Mouse (Mus musculus) erythroblast, adult 5-6 weeks (primary cell): ENCODE measurements at regions not wholly inside any gene's neighbourhood (a gene's known extent, or its start where the extent isn't known, plus 50 kb on each side); places are given as distances from the start of the nearest gene placed in this dataset.

Experiments used
- ATAC-seq: replicated peaks from 2 replicates; pipeline ENCODE4 v1.8.0; 2016; ENCODE audit warnings: moderate number of reproducible peaks, mild to moderate bottlenecking, moderate TSS enrichment, inconsistent platforms; ENCODE audit not compliant: poor library complexity, low FRiP score, severe bottlenecking

DNA sequence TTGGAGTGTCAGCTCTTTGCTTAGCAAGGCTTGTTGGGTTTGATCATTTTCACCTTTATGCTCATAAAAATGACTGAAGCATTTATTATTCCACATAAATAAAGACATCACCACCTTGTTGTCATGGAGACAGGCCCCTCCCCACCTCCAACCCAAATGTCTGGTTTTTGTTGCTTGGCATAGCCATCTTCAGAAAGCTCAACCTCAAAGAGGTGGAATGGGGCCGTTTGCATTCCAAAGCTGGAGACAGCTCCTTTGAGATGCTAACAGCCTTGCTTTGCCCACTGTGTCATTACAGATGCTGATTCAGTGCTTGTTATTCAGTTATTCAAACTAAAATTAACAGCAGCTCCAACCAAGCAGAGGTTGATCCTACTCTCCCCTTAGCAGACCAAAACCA, 51.9 kb upstream of the Lgalsl start:
- ATAC-seq, result no peak

DNA sequence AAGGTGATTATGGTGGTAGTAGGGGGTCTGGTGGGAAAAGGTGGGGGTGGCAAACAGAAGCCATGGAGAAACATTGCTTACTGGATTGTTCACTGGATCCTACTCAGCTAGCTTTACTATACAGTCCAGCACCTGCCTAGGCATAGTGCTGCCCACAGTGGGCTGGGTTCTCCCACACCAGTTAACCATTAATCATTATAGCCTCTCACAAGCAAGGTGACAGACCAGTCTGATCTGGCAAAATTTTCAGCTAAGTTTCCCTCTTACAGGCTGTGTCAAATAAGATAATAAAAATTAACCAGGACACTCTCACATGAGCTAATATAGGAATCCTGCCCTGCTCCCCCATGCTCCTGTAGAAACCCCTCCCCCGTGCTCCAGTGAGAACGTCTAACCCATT, 53.1 kb upstream of the Lgalsl start:
- ATAC-seq, result no peak

DNA sequence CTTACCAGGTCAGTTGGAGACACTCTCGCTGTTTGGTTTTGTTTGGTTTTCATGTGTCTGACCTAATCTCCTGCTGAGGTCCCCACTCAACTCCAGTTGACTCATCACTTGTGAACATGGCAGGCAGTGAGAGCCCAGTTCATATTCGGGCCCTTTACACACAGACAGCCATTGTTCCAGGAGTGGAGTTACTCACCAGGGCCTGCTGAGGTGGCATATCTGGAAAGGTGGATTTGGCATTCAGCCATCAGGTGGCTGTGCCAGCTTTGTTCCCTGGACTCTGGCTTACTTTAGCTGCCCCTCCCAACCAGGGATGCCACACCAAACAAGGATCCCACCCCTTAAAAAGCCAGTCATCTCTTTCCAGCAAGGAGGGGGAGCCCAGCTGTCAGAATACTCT, 56.2 kb upstream of the Lgalsl start:
- no peak for ATAC-seq

- 0 out of 2 replicates have a peak, but pooled peaks have one; percentile 41 for ATAC-seq
Measured at GRCm38 (mm10) chr11:20890479-20890878, 59.6 kb upstream of the Lgalsl start.

DNA sequence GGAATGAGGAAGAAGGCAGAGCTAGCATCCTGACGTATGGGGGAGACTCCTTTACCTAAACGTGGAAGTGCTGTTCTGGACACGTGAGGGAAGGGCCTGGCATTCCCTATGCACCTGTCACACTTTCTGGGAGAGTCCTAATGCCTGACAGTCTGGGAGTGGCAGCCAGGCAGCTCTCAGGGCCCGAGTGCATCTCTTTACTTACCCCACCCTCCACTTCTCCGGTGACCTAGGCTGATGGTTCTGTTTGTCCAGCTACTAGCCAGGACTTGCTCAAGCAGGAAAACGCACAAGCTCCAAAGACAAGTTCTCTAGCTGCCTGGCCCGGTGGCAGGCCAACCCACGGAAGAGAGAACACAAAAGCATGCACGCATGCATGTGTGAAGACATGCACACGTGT, 60.9 kb upstream of the Lgalsl start:
- ATAC-seq, result no peak

GRCm38 (mm10) chr11:20896277-20897123, 65.6 kb upstream of the Lgalsl start:
- ATAC-seq, result peak; percentile 13; the same call in 1 of the 2 replicates

- ATAC-seq, result no peak
Measured at GRCm38 (mm10) chr11:20897468-20897867, 66.6 kb upstream of the Lgalsl start.

DNA sequence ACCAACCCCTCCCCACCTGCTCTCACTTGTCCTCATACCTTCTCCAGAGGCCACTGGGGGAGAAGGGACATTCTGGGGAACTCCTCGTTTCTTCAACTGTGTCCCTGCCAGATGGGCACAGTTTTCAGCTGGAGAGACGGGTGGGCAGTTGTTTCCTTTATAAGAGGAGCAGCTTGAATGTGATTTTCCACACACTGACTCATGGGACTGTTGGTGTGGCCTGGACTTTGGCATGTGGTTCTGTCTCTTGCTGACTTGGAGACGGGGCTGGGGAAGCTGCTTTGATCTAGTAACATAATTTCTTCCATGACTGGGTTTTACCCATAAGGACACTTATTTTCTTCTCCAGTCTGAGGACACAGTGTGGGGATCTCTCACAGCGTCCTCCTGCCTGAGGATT, 67.7 kb upstream of the Lgalsl start:
- no peak for ATAC-seq

DNA sequence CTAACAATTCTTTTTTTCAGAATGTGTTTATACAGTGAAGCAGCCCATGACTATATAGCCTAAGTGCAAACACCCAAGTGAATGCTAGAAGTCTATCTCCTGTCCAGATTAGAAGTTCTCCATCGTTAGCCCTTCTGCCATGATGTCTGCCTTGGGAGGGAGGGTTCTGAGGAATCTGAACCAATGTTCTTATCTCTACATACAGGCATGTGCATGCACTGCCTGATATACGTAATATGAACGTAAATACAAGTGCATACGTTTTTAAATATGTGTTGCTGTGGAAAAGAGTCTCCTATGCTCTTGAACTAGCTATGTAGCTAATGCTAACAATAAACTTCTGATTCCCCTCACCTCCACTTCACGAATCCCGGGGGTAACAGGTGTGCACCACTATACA, 68.9 kb upstream of the Lgalsl start:
- peak; percentile 84 for ATAC-seq

- ATAC-seq, result no peak
Measured at GRCm38 (mm10) chr11:20902001-20902400, 71.1 kb upstream of the Lgalsl start.

DNA sequence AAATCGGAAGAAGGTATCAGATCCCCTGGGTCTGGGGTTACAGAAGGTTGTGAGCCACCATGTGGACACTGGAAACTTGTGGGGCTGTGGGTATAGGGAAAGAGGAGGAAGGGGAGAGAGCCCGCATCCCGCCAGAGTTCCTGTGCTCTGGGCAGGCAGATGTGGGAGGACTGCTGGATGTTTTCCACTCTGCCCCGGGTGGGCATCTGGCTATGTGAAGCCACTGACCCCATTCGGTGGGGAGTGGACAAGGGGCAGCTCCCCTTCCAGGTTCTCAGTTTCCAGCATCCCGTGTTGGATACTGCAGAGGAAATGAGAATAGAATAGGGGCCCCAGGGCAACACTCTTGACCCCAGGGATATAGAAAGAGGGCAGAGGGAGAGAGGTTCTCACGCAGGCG, 72.1 kb upstream of the Lgalsl start:
- no peak for ATAC-seq

DNA sequence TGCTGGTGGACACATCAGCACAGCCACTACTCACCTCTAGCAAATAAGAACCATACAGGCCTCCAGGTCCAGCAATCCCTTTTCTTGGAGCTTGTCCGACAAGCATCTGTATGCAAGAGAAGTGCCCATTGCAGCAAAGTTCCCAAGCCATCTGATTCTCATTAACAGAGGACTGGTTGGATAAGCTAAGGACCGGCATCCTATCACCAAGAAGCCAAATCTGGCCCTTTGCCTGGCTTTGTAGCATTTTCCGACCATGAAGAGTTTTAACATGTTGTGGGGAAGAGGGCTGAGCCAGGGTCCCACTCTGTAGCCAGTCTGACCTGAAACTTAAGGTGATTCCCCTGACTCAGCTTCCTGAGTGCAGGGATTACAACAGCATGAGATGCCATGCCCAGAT, 77.1 kb upstream of the Lgalsl start:
- ATAC-seq, result no peak

DNA sequence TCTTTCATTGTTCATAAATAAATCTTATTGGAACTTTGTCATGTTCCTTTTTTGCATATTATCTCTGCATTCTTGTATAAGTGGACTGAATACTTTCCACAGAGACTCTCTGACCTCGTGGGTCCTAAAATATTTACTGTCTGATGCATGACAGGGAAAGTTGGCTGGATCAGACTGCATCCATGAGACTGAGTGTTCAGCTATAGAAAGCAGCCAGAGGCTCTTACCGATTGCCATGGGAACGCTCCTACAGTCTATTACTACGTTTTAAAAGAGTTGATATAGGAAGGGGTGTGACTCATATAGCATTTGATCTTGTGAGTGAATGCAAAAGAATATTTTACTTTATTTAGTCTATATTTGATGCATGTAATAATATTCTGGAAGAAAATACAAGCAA, 77.6 kb upstream of the Lgalsl start:
- no peak for ATAC-seq

GRCm38 (mm10) chr11:20913042-20913441, 82.2 kb upstream of the Lgalsl start:
- ATAC-seq, result no peak

DNA sequence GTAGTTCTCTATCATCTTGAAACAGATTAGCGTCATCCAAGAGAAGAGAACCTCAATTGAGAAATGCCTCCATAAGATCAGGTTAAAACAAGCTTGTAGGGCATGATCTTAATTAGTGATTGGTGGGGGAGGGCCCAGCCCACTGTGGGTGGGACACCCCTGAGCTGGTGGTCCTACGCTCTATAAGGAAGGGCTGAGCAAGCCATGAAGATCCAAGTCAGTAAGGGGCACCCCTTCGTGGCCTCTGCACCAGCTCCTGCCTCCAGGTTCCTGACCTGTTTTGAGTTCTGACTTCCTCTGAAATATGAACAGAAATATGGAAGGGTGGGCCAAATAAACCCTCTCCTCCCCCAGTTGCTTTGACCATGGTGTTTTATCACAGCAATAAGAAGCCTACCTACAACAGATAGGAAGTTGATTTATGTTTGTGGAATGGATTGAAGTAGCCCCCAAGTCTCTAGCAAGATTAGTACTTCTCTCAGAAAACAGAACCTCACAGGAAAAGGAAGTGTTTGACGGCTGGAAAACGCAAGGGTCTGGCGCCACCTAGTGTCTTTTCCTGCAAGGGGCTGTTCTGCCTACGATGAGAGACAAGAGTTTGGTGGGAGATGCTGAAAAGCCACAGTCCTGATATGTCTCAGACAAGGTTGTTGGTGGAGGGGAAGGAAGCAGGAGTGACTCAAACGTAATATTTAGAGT, 82.9 kb upstream of the Lgalsl start:
- peak; percentile 42 for ATAC-seq

DNA sequence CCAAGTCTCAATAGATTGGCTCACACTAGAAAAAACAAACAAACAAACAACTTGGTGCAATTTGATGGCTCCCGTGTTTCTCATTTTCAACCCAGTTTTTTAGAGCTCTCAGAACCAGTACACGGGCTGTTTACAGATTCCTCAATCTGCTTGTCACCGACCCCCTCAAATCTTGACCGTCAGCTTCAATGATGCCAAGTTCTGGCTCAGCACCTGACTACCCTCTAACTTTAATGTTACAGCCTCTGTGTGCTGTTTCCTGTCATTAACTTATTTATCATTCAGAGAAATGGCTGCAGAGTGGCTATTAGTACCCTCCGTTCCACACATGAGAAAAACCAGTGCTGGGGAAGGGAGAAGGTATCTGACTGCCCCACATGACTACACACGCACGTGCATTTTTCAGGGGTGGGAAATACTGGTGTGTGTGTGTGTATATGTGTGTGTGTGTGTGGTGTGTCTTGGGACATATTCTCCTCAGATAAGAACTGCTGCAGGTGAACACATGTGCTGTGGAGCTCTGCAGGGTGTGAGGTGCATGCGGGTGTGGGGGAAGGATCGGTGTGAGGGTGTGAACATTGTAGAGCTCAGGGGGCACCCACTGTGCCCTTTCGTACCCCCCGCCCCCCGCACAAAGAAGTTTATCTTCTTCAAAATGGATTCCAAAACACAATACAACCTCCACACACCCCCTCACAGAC, 83.6 kb upstream of the Lgalsl start:
- no peak for ATAC-seq

- no peak for ATAC-seq
Measured at GRCm38 (mm10) chr11:20915182-20915602, 84.3 kb upstream of the Lgalsl start.

GRCm38 (mm10) chr11:20915687-20916432, 85.0 kb upstream of the Lgalsl start:
- peak; percentile 56 for ATAC-seq

- ATAC-seq, result peak; percentile 79
Measured at GRCm38 (mm10) chr11:20916473-20916911, 85.6 kb upstream of the Lgalsl start.

DNA sequence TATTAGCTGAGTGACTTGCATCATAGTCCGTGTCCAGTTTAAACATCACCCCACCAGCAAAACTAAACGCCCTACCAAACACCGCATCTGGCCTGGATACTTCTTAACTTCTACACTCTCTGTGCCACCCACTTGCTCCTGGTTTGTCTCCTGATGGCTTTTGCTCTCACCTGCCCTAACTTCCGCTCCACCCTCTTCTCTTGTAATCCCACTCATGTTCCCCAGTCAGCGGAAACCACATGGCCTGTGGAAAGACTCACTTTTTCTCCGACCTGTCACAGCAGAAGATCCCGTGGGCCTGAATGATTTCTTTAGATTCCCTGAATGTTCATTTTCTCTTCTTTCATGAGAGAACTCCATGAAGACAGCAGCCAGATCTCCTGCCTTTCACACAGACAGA, 86.1 kb upstream of the Lgalsl start:
- ATAC-seq, result peak; percentile 13; the same call in 1 of the 2 replicates
